Mouse (Mus musculus): ENCODE data around the gene Arpp21. TPM values are rescaled to one million over a fixed set of nuclear protein-coding genes. Genes with fewer than 3 reads are reported as not detected.
A peak's percentile ranks its signal among the peaks of the same experiment; 100 is the strongest.

Arpp21 gene
- 56.9 and 60.3 TPM in 2 replicates for polyA plus RNA-seq (2015; fragmentation: Nextera tagmentation; extraction: Ambion mirVana)

DNA sequence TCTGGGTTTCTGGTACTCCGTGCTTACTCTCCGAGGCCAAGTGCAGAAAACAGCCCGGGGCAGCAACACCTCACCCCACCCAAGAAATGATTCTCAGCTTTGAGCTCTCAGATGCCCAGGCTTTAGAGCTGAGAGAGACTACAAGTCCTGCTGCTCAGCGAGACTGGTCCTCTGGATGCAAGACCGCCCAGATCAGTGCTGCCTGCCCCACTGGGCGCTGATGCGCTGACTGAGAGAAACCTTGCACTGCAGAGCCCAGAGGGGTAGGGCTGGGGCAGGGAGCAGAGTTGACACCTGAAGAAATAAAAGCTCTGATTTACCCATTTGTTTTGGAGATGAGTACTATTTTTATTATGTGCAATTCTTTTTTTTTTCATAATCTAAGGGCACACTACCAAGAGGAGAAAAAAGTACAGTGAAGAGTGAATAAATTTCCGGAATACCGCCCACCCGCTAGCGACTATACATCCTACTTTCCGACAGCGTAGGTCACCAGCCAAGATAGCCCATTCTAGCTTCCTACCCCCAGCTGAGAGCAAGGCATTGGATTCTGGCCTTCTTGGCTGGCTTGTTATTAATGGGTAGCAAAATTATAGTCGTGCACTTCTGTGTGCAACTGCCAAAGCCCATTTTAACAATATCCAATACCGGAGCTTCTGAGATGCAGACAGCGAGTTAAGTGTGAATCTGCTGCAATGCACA lies at the start of gene Arpp21:
Gene Arpp21 (minus strand): TSS at position 243 of the 702 bp plus-strand sequence.
- WGBS, result 14% methylated on average over 16 of the region's 16 CpGs
- H3K4me1 ChIP-seq (ENCODE audit: control insufficient read depth, insufficient read depth, low read length), result peaks cover 3% of the 10 kb centered on the region; the same call in 1 of the 2 replicates

DNA sequence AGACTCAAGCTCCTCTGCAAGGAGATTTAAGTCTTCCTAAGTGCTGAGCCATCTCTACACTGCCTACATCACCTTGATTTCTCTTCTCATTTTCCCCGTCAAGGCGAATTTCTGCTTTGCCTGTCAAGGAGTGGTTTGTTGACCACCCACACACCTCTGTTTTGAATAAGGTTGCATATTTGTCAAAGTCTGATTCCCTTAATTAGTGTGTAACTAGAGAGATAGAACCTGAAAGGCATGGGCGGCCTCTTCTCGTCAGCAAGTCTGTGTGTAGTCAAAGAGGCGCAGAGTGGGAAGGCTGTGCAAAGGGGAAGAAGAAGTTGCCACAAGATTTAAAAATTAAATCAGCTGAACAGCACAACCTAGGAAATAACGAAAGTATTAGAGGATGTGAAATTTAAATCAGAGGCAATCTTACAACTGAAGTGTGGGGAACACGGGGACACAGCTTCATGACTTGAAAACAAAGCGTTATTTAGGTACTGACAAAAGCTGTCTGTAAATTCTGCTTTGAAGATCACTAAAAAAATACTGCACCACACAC lies 36.8 kb upstream of the Arpp21 start:
- Histone ChIP-seq H3K4me2 (ENCODE audit: low read length) (no peak overlapping the region), H3K4me1 (ENCODE audit: control insufficient read depth, insufficient read depth, low read length) (no peaks in the 10 kb centered on the region), H3K36me3 (ENCODE audit: control insufficient read depth, insufficient read depth, low read length) (no peaks in the 10 kb centered on the region), H3K27ac (ENCODE audit: low read length) (no peak overlapping the region), H3K27me3 (ENCODE audit: control insufficient read depth, insufficient read depth, low read depth, low read length) (no peaks in the 10 kb centered on the region), H3K9ac (ENCODE audit: low read depth, low read length) (no peak overlapping the region), H3K9me3 (replicated peaks; ENCODE audit: control insufficient read depth, low read length, poor library complexity, severe bottlenecking) (no peaks in the 10 kb centered on the region), H3K4me3 (ENCODE audit: low read depth, low read length) (no peak overlapping the region)
- ATAC-seq, result no peak
- WGBS, result 88% methylated on average over 8 of the region's 8 CpGs

More for the DNA sequence above, at the start of gene Arpp21:
- ATAC-seq, result peak; percentile 77
- Histone ChIP-seq H3K27ac (ENCODE audit: low read length) (peak within 1 kb of the TSS; percentile 98), H3K4me3 (ENCODE audit: low read depth, low read length) (peak within 1 kb of the TSS; percentile 74), H3K9ac (ENCODE audit: low read depth, low read length) (peak within 1 kb of the TSS; percentile 95), H3K4me2 (ENCODE audit: low read length) (peak within 1 kb of the TSS; percentile 77), H3K36me3 (ENCODE audit: control insufficient read depth, insufficient read depth, low read length) (no peaks in the 10 kb centered on the region), H3K27me3 (ENCODE audit: control insufficient read depth, insufficient read depth, low read depth, low read length) (no peaks in the 10 kb centered on the region), H3K9me3 (replicated peaks; ENCODE audit: control insufficient read depth, low read length, poor library complexity, severe bottlenecking) (no peaks in the 10 kb centered on the region)

DNA sequence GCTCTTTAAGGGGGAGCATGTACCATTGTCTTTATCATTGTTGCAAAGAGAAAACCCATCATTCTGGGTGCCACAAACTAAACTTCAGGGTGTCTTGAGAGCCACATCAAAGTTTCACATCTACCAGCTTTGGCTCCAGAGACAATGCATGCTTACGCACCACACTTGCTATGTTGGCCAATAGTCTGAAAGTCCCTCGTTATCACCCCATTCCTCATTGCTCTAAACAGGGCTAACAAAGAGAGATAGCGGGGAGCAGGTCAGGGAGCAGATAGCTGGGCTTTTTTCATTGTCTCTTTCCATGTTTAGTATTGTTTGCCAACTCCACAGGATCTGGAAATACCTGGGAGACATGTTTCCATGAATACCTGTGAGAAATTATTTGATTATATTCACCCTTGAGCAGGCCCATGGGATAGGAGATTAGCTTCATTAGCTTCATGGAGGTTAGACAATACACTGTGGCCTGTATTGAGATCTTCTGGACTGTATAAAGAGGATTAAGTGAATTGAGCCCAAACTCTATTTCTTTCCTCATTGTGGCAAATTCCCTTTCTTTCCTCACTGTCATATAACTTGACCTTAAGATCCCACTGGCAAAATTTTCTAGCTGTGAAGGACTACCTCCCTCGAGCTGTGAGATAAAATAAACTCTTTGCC lies 29.4 kb upstream of the Arpp21 start:
- no peaks in the 10 kb centered on the region for H3K4me1 ChIP-seq (ENCODE audit: control insufficient read depth, insufficient read depth, low read length)
- no peaks in the 10 kb centered on the region for H3K27me3 ChIP-seq (ENCODE audit: control insufficient read depth, insufficient read depth, low read depth, low read length)
- ATAC-seq, result no peak
- no peak overlapping the region for H3K4me2 ChIP-seq (ENCODE audit: low read length)
- no peak overlapping the region for H3K27ac ChIP-seq (ENCODE audit: low read length)
- WGBS, result 52% methylated on average over 4 of the region's 4 CpGs
- H3K9me3 ChIP-seq (replicated peaks; ENCODE audit: control insufficient read depth, low read length, poor library complexity, severe bottlenecking), result no peaks in the 10 kb centered on the region
- H3K36me3 ChIP-seq (ENCODE audit: control insufficient read depth, insufficient read depth, low read length), result no peaks in the 10 kb centered on the region
- no peak overlapping the region for H3K4me3 ChIP-seq (ENCODE audit: low read depth, low read length)
- H3K9ac ChIP-seq (ENCODE audit: low read depth, low read length), result no peak overlapping the region

DNA sequence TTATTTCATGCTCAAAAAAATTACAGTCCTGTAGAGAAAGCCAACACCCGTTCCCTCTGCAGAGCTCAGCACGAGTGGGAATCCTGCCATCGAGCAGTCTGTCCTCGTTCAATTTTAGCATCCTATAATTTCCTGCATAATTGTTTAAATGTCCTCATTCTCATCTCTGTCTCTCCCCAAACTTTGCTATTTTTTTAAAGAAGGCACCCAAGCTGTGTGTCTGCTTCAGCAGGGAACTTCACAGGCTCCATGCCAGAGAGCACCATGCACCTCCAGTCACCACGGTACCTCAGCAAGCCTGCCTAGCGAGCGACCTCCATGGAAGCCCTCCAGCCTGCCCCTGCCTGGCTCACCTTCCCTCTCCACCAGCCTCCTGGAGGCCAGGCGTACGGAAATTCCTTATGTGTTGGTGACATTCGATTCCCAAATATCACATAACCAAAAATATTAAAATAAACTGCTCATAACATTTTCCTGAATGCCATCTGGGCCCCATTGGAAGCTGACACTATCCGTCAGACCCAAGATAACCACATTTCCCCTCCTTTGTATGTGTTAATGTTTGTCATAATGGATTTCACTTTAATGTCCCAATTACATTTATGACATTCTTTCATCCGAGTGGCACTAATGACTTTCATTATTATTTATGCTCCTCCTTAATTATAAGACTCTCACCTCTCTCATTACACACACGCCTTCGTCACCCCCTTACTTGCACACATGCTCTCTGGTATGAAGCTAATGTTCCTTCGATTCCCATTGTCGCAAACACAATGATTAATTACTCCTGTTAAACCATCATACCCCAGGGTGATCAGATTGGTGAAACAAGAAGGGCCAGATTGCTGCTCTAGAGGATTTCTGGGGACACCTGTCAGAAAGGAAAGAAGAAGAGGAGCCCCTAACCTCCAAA lies 26.5 kb upstream of the Arpp21 start:
- Histone ChIP-seq H3K9me3 (replicated peaks; ENCODE audit: control insufficient read depth, low read length, poor library complexity, severe bottlenecking) (no peaks in the 10 kb centered on the region), H3K36me3 (ENCODE audit: control insufficient read depth, insufficient read depth, low read length) (no peaks in the 10 kb centered on the region), H3K27me3 (ENCODE audit: control insufficient read depth, insufficient read depth, low read depth, low read length) (no peaks in the 10 kb centered on the region), H3K4me3 (ENCODE audit: low read depth, low read length) (no peak overlapping the region), H3K27ac (ENCODE audit: low read length) (no peak overlapping the region), H3K4me1 (ENCODE audit: control insufficient read depth, insufficient read depth, low read length) (no peaks in the 10 kb centered on the region), H3K9ac (ENCODE audit: low read depth, low read length) (no peak overlapping the region), H3K4me2 (ENCODE audit: low read length) (no peak overlapping the region)
- ATAC-seq, result no peak
- 80% methylated on average over 16 of the region's 16 CpGs for WGBS

DNA sequence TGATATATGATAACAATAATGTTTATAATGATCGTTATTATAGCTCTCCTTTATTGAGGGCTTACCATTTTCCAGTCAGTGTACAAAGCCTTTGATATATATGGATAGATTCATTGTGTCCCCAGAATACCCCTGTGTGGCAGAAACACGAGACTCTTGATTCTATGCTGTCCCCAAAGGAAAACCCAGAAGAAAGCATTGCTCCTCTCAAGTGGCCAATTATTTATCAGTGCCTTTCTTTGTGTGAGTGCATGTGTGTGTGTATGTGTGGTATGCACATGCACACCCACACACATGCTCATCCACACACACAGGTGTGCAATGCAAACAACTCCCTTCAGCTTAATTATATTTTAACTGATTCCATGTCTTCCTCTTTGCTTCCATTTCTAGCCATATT lies 25.8 kb upstream of the Arpp21 start:
- Histone ChIP-seq H3K36me3 (ENCODE audit: control insufficient read depth, insufficient read depth, low read length) (no peaks in the 10 kb centered on the region), H3K27me3 (ENCODE audit: control insufficient read depth, insufficient read depth, low read depth, low read length) (no peaks in the 10 kb centered on the region), H3K4me2 (ENCODE audit: low read length) (no peak overlapping the region), H3K9ac (ENCODE audit: low read depth, low read length) (no peak overlapping the region), H3K27ac (ENCODE audit: low read length) (no peak overlapping the region), H3K9me3 (replicated peaks; ENCODE audit: control insufficient read depth, low read length, poor library complexity, severe bottlenecking) (no peaks in the 10 kb centered on the region), H3K4me1 (ENCODE audit: control insufficient read depth, insufficient read depth, low read length) (no peaks in the 10 kb centered on the region), H3K4me3 (ENCODE audit: low read depth, low read length) (no peak overlapping the region)
- 58% methylated on average over 2 of the region's 2 CpGs for WGBS
- no peak for ATAC-seq

DNA sequence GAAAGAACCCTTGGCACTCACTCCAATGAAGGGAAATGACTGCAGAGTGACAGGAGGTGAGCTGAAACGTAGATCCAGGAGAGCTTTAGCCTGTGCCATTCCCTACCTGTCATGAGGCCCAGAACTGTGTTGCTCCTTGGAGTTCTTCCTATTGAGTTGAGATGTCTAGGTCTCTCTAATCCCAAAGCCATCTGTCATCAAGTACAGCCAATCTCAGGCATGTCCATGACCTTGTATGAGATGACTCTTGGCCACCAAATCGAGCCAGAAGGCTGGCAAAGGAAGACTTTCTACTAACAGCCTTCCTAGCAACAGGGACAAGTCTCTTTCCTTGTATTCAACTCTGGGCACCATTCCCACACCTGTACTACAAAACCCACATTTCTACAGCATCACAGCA lies 25.0 kb upstream of the Arpp21 start:
- ATAC-seq, result no peak
- WGBS, result 80% methylated on average over 2 of the region's 2 CpGs
- H3K4me2 ChIP-seq (ENCODE audit: low read length), result no peak overlapping the region
- H3K4me1 ChIP-seq (ENCODE audit: control insufficient read depth, insufficient read depth, low read length), result no peaks in the 10 kb centered on the region
- no peak overlapping the region for H3K9ac ChIP-seq (ENCODE audit: low read depth, low read length)
- no peaks in the 10 kb centered on the region for H3K36me3 ChIP-seq (ENCODE audit: control insufficient read depth, insufficient read depth, low read length)
- H3K27me3 ChIP-seq (ENCODE audit: control insufficient read depth, insufficient read depth, low read depth, low read length), result no peaks in the 10 kb centered on the region
- H3K27ac ChIP-seq (ENCODE audit: low read length), result no peak overlapping the region
- H3K9me3 ChIP-seq (replicated peaks; ENCODE audit: control insufficient read depth, low read length, poor library complexity, severe bottlenecking), result no peaks in the 10 kb centered on the region
- H3K4me3 ChIP-seq (ENCODE audit: low read depth, low read length), result no peak overlapping the region

- Histone ChIP-seq H3K4me2 (ENCODE audit: low read length) (no peak overlapping the region), H3K36me3 (ENCODE audit: control insufficient read depth, insufficient read depth, low read length) (no peaks in the 10 kb centered on the region), H3K9me3 (replicated peaks; ENCODE audit: control insufficient read depth, low read length, poor library complexity, severe bottlenecking) (no peaks in the 10 kb centered on the region), H3K27ac (ENCODE audit: low read length) (no peak overlapping the region), H3K4me3 (ENCODE audit: low read depth, low read length) (no peak overlapping the region), H3K4me1 (ENCODE audit: control insufficient read depth, insufficient read depth, low read length) (no peaks in the 10 kb centered on the region), H3K27me3 (ENCODE audit: control insufficient read depth, insufficient read depth, low read depth, low read length) (no peaks in the 10 kb centered on the region), H3K9ac (ENCODE audit: low read depth, low read length) (no peak overlapping the region)
- no peak for ATAC-seq
- 76% methylated on average over 1 of the region's 1 CpGs for WGBS
These were observed 22.8 kb upstream of the Arpp21 start for GRCm38 (mm10) chr9:112258560-112258959.

- no peak overlapping the region for H3K27ac ChIP-seq (ENCODE audit: low read length)
- 84% methylated on average over 2 of the region's 2 CpGs for WGBS
- H3K4me2 ChIP-seq (ENCODE audit: low read length), result no peak overlapping the region
- no peaks in the 10 kb centered on the region for H3K4me1 ChIP-seq (ENCODE audit: control insufficient read depth, insufficient read depth, low read length)
- no peaks in the 10 kb centered on the region for H3K9me3 ChIP-seq (replicated peaks; ENCODE audit: control insufficient read depth, low read length, poor library complexity, severe bottlenecking)
- H3K27me3 ChIP-seq (ENCODE audit: control insufficient read depth, insufficient read depth, low read depth, low read length), result no peaks in the 10 kb centered on the region
- H3K9ac ChIP-seq (ENCODE audit: low read depth, low read length), result no peak overlapping the region
- no peaks in the 10 kb centered on the region for H3K36me3 ChIP-seq (ENCODE audit: control insufficient read depth, insufficient read depth, low read length)
- ATAC-seq, result no peak
- no peak overlapping the region for H3K4me3 ChIP-seq (ENCODE audit: low read depth, low read length)
These were observed 20.2 kb upstream of the Arpp21 start for GRCm38 (mm10) chr9:112255971-112256370.
